Mouse (Mus musculus) cerebellum, adult 8-10 months (tissue): ENCODE data around the gene Map1s.
A peak's percentile ranks its signal among the peaks of the same experiment; 100 is the strongest.

Source experiments
- DNase-seq: peaks from one replicate; pipeline ENCODE4 v3.0.0; 2022

The Map1s gene

GRCm38 (mm10) chr8:70879500-70879899 lies 26.2 kb upstream of the Map1s start:
- peak; percentile 63 for DNase-seq

- DNase-seq = peak; percentile 92
These were observed 25.6 kb upstream of the Map1s start for GRCm38 (mm10) chr8:70880126-70880525.

GRCm38 (mm10) chr8:70880546-70880945 lies 25.2 kb upstream of the Map1s start:
- no peak for DNase-seq

GRCm38 (mm10) chr8:70884186-70884585 lies 21.5 kb upstream of the Map1s start:
- DNase-seq = no peak

GRCm38 (mm10) chr8:70884683-70885082 lies 21.0 kb upstream of the Map1s start:
- DNase-seq = no peak

- DNase-seq = no peak
These were observed 20.1 kb upstream of the Map1s start for GRCm38 (mm10) chr8:70885612-70886011.

GRCm38 (mm10) chr8:70887669-70888068 lies 18.1 kb upstream of the Map1s start:
- DNase-seq = no peak

GRCm38 (mm10) chr8:70890656-70891055 lies 15.1 kb upstream of the Map1s start:
- no peak for DNase-seq

GRCm38 (mm10) chr8:70891356-70891755 lies 14.4 kb upstream of the Map1s start:
- no peak for DNase-seq

- no peak for DNase-seq
These were observed 13.5 kb upstream of the Map1s start, which contains the start of gene Slc5a5 for GRCm38 (mm10) chr8:70892022-70892895. Gene Slc5a5, minus strand, starts transcription at chr8:70892757.

- no peak for DNase-seq
These were observed 12.7 kb upstream of the Map1s start for GRCm38 (mm10) chr8:70892896-70893655.

- DNase-seq = peak; percentile 67
These were observed 11.9 kb upstream of the Map1s start for GRCm38 (mm10) chr8:70893656-70894384.

- no peak for DNase-seq
These were observed 11.4 kb upstream of the Map1s start for GRCm38 (mm10) chr8:70894385-70894720.

- no peak for DNase-seq
These were observed 10.8 kb upstream of the Map1s start for GRCm38 (mm10) chr8:70894771-70895545.

- peak; percentile 21 for DNase-seq
These were observed 10.0 kb upstream of the Map1s start for GRCm38 (mm10) chr8:70895571-70896259.

GRCm38 (mm10) chr8:70896316-70897020 lies 9.3 kb upstream of the Map1s start:
- DNase-seq = no peak

GRCm38 (mm10) chr8:70897021-70897680 lies 8.6 kb upstream of the Map1s start, which contains the start of gene Rpl18a:
Gene Rpl18a, minus strand, starts transcription at chr8:70897412.
- DNase-seq = peak; percentile 92

GRCm38 (mm10) chr8:70897681-70898413 lies 7.9 kb upstream of the Map1s start:
- peak; percentile 90 for DNase-seq

GRCm38 (mm10) chr8:70898661-70899198 lies 7.0 kb upstream of the Map1s start:
- no peak for DNase-seq

- DNase-seq = no peak
These were observed 6.5 kb upstream of the Map1s start for GRCm38 (mm10) chr8:70899226-70899625.
